Mouse (Mus musculus) heart, embryonic 14.5 days (tissue): Measurements from ENCODE around the gene Arid5b. TPM values are rescaled to one million over a fixed set of nuclear protein-coding genes. Genes with fewer than 3 reads are reported as not detected.
A peak's percentile ranks its signal among the peaks of the same experiment; 100 is the strongest.

Source experiments
- ATAC-seq: fragments of 200-750 bp; cut with Nextera tagmentation; 2 replicates; pipeline ENCODE4 v1.8.0; 2017; ENCODE audit warnings: low read depth, moderate TSS enrichment; ENCODE audit not compliant: insufficient number of reproducible peaks, insufficient read depth, low FRiP score
- H3K27ac ChIP-seq, 2 experiments: fragments of 200-500 bp in 1 of 2; fragments of 300-500 bp in 1 of 2; sonication (generic) in 1 of 2; replicated peaks in 1 of 2; 2 replicates each; pipeline ENCODE4 v1.5.1; 2012 to 2014; ENCODE audit warnings: low read depth in 2 of 2, low read length in 2 of 2, control low read depth in 1 of 2, mild to moderate bottlenecking in 1 of 2, mixed read lengths in 1 of 2; ENCODE audit not compliant: control insufficient read depth in 1 of 2, insufficient read depth in 1 of 2
- H3K27me3 ChIP-seq: fragments of 300-500 bp; sonication (generic); 2 replicates; pipeline ENCODE4 v1.6.1; 2014; ENCODE audit warnings: mild to moderate bottlenecking, low read length, control low read depth; ENCODE audit not compliant: control insufficient read depth, insufficient read depth
- H3K36me3 ChIP-seq: fragments of 300-500 bp; sonication (generic); 2 replicates; pipeline ENCODE4 v1.6.1; 2014; ENCODE audit warnings: mild to moderate bottlenecking, control low read depth, low read length, mixed read lengths; ENCODE audit not compliant: control insufficient read depth, insufficient read depth
- H3K4me1 ChIP-seq, 2 experiments: fragments of 200-500 bp in 1 of 2; fragments of 300-500 bp in 1 of 2; sonication (generic) in 1 of 2; 2 replicates each; pipeline ENCODE4 v1.6.1; 2012 to 2014; ENCODE audit warnings: low read length in 2 of 2, control low read depth in 1 of 2, mixed read lengths in 1 of 2; ENCODE audit not compliant: control insufficient read depth in 2 of 2, insufficient read depth in 2 of 2
- H3K4me2 ChIP-seq: fragments of 300-500 bp; sonication (generic); 2 replicates; pipeline ENCODE4 v1.6.1; 2014; ENCODE audit warnings: mild to moderate bottlenecking, low read length
- H3K4me3 ChIP-seq, 2 experiments: fragments of 200-500 bp in 1 of 2; fragments of 300-500 bp in 1 of 2; sonication (generic) in 1 of 2; 2 replicates each; pipeline ENCODE4 v1.5.1; 2012 to 2014; ENCODE audit warnings: low read length in 2 of 2, mild to moderate bottlenecking in 2 of 2, control low read depth in 1 of 2, low read depth in 1 of 2, moderate library complexity in 1 of 2; ENCODE audit not compliant: control insufficient read depth in 1 of 2, insufficient read depth in 1 of 2
- H3K9ac ChIP-seq: fragments of 300-500 bp; sonication (generic); 2 replicates; pipeline ENCODE4 v1.6.1; 2014; ENCODE audit warnings: mild to moderate bottlenecking, low read length
- H3K9me3 ChIP-seq: fragments of 300-500 bp; sonication (generic); 2 replicates; pipeline ENCODE4 v1.6.1; 2016; ENCODE audit warnings: low read length, control low read depth; ENCODE audit not compliant: control insufficient read depth
- whole genome bisulfite sequencing: fragments of 180-500 bp; shearing (Covaris S2); extraction: QIAGEN DNeasy Blood & Tissue Kit; methylation state at CpG from one replicate; pipeline ENCODE4 v1.1.7; 2014; 5-methylcytosine and 5-hydroxymethylcytosine counted together
- polyA plus RNA-seq: library from polyadenylated mRNA; unstranded; fragments of >200 nt; fragmentation: Nextera tagmentation; extraction: Ambion mirVana; gene quantifications from 2 replicates; pipeline ENCODE4 v1.2.1, GENCODE M21; 2014

The Arid5b gene
- polyA plus RNA-seq, 1 experiment from 2014 or later, result 23.0 TPM

- WGBS, result 55% methylated on average over 6 of the region's 6 CpGs
- Histone ChIP-seq H3K4me2 (no peak overlapping the region), H3K27ac (no peak overlapping the region), H3K4me3 (no peak overlapping the region), H3K9me3 (peaks cover 8% of the 10 kb centered on the region), H3K27me3 (no peaks in the 10 kb centered on the region), H3K9ac (no peak overlapping the region), H3K4me1 (peaks cover 6 to 17% of the 10 kb centered on the region in 2 experiments), H3K36me3 (no peaks in the 10 kb centered on the region)
- no peak for ATAC-seq
Measured at GRCm38 (mm10) chr10:68147730-68148129, 130.8 kb downstream of the Arid5b start.

- WGBS, result 9% methylated on average over 5 of the region's 5 CpGs
- peaks cover 6 to 17% of the 10 kb centered on the region in 2 experiments for H3K4me1 ChIP-seq
- no peak overlapping the region for H3K4me2 ChIP-seq
- H3K9ac ChIP-seq, result peak overlapping the region; percentile 32; the same call in 1 of the 2 replicates
- H3K27me3 ChIP-seq, result no peaks in the 10 kb centered on the region
- peaks cover 4% of the 10 kb centered on the region for H3K9me3 ChIP-seq
- ATAC-seq, result no peak
- H3K27ac ChIP-seq, result no peak overlapping the region
- no peak overlapping the region for H3K4me3 ChIP-seq
- no peaks in the 10 kb centered on the region for H3K36me3 ChIP-seq
Measured at GRCm38 (mm10) chr10:68146842-68147241, 131.7 kb downstream of the Arid5b start.

GRCm38 (mm10) chr10:68145286-68145950 is 133.1 kb downstream of the Arid5b start:
- Histone ChIP-seq H3K36me3 (no peaks in the 10 kb centered on the region), H3K4me1 (peaks cover 6 to 18% of the 10 kb centered on the region in 2 experiments), H3K27ac (no peak overlapping the region), H3K4me3 (no peak overlapping the region), H3K4me2 (no peak overlapping the region), H3K9ac (no peak overlapping the region), H3K27me3 (no peaks in the 10 kb centered on the region), H3K9me3 (no peaks in the 10 kb centered on the region)
- no peak for ATAC-seq
- 71% methylated on average over 18 of the region's 18 CpGs for WGBS

- Histone ChIP-seq H3K9me3 (no peaks in the 10 kb centered on the region), H3K9ac (no peak overlapping the region), H3K4me1 (peaks cover 9 to 26% of the 10 kb centered on the region in 2 experiments), H3K4me2 (no peak overlapping the region), H3K4me3 (no peak overlapping the region), H3K36me3 (no peaks in the 10 kb centered on the region), H3K27ac (no peak overlapping the region), H3K27me3 (no peaks in the 10 kb centered on the region)
- WGBS, result 79% methylated on average over 4 of the region's 4 CpGs
- ATAC-seq, result no peak
Measured at GRCm38 (mm10) chr10:68142501-68142900, 136.0 kb downstream of the Arid5b start.

- no peaks in the 10 kb centered on the region for H3K9me3 ChIP-seq
- no peaks in the 10 kb centered on the region for H3K27me3 ChIP-seq
- H3K4me1 ChIP-seq, result peaks cover 15 to 34% of the 10 kb centered on the region in 2 experiments
- no peak overlapping the region for H3K4me2 ChIP-seq
- no peak overlapping the region for H3K27ac ChIP-seq
- no peaks in the 10 kb centered on the region for H3K36me3 ChIP-seq
- WGBS, result 91% methylated on average over 7 of the region's 7 CpGs
- H3K4me3 ChIP-seq, result no peak overlapping the region
- ATAC-seq, result no peak
- no peak overlapping the region for H3K9ac ChIP-seq
Measured at GRCm38 (mm10) chr10:68141567-68141966, 137.0 kb downstream of the Arid5b start.

- Histone ChIP-seq H3K27me3 (no peaks in the 10 kb centered on the region), H3K4me3 (no peak overlapping the region), H3K27ac (no peak overlapping the region), H3K36me3 (no peaks in the 10 kb centered on the region), H3K4me1 (peaks cover 14 to 32% of the 10 kb centered on the region in 2 experiments), H3K9me3 (no peaks in the 10 kb centered on the region), H3K4me2 (no peak overlapping the region), H3K9ac (no peak overlapping the region)
- 55% methylated on average over 2 of the region's 2 CpGs for WGBS
- ATAC-seq, result no peak
Measured at GRCm38 (mm10) chr10:68140871-68141270, 137.7 kb downstream of the Arid5b start.

GRCm38 (mm10) chr10:68140306-68140705 is 138.2 kb downstream of the Arid5b start:
- no peak overlapping the region for H3K4me3 ChIP-seq
- no peaks in the 10 kb centered on the region for H3K9me3 ChIP-seq
- no peak overlapping the region for H3K9ac ChIP-seq
- peaks cover 10 to 30% of the 10 kb centered on the region in 2 experiments for H3K4me1 ChIP-seq
- no peaks in the 10 kb centered on the region for H3K36me3 ChIP-seq
- no peak for ATAC-seq
- WGBS, result 76% methylated on average over 6 of the region's 6 CpGs
- H3K27ac ChIP-seq, result peak overlapping the region in 1 of 2 experiments; percentile 48; a peak in 1 of 4 replicates
- no peaks in the 10 kb centered on the region for H3K27me3 ChIP-seq
- H3K4me2 ChIP-seq, result no peak overlapping the region

- Histone ChIP-seq H3K36me3 (peaks cover 10% of the 10 kb centered on the region), H3K4me1 (peaks cover 17 to 47% of the 10 kb centered on the region in 2 experiments), H3K27ac (no peak overlapping the region), H3K4me3 (no peak overlapping the region), H3K9ac (no peak overlapping the region), H3K9me3 (no peaks in the 10 kb centered on the region), H3K27me3 (no peaks in the 10 kb centered on the region), H3K4me2 (no peak overlapping the region)
- ATAC-seq, result no peak
- WGBS, result 90% methylated on average over 5 of the region's 5 CpGs
Measured at GRCm38 (mm10) chr10:68138123-68138522, 140.4 kb downstream of the Arid5b start.
